Mouse (Mus musculus): ENCODE data around the gene Lrriq3. TPM values are rescaled to one million over a fixed set of nuclear protein-coding genes. Genes with fewer than 3 reads are reported as not detected.

Lrriq3 gene
- not detected for total RNA-seq (2023)

DNA sequence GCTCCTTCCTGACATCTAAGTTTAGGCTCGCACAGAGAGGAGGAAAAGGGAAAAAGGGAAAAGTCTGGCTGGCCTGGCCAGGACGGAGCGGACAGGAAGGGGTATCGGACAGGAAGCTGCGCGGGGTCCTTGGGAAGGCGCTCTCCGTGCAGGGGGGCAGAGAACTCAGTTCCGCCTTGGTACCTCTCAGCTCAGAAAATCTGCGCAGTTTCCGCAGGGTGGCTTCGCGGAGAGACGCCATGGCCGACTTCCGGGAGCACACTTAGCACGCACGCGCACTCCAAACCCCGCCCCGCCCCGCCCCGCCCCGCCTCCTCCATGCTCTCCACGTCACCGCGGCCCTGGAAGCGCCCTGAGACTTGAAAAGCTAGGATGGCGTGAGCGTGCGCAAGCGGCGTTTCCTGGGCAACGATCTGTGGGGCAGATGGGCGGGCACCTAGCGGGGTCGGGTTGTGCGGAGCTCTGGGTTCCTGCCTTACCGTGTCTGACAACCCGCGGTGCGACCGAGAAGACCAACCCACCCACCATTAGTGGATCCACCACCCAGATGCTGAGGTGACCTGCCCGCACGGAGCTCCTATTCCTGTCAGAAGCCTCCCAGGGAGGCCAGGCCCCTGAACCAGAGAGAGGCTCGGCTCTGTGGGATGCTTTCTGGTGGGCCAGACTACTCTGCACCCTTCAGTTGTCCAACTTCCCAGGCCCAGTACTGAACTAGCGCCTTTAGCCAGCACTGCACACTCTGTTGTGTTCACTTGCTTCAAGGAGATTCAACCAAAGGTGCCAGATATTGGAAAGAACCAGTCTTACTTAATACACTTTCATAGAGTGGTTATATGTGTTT is at the start of gene Lrriq3, which contains the start of gene Fpgt:
Gene Lrriq3, plus strand, starts transcription at position 319 of the 841 bp plus-strand sequence.
Gene Fpgt, minus strand, starts transcription at position 288 of the 841 bp plus-strand sequence.

DNA sequence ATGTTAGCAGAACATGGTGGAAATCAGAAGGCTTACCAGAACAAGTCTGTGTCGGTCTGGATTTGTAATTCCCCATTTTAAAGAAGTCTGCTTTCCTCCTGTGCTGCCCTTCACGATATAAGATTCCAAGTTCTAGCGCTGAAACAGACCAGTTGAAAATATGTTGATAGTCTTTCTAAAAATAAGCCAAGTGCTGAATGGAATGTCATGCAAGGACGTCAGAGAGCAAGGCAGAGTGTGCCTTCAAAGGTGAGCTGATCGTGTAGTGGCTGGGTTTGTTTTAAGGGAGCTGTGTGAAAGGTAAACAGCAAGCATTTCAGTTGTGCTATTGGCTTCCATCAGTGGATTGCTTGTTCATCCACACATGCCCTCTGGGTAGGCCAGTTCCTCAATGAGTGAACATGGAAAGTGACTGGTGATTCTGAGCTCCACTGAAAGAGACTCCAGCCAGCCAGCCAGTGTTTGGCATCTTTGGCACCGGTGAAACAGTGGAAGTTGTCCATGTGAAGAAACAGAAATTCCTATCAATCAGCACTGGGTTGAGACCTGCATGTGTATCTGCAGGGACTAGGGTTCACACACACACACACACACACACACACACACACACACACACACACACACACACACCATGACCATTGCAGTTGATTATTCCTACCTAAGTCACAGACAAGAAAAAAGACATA is 37.9 kb upstream of the Lrriq3 start, which contains the start of gene Tnni3k:
Gene Tnni3k, minus strand, starts transcription at position 177 of the 686 bp plus-strand sequence.

Other genes starting within 250 kb of the Lrriq3 start
- gene Tnni3k, start 38.0 kb upstream of the Lrriq3 start, total RNA-seq (2023): not detected
- 27.2 TPM for gene Fpgt, start within 50 bp of the Lrriq3 start, total RNA-seq (2023)

Data from CD8-positive naive resting alpha-beta T cell, adult 57 days (primary cell).